Mouse (Mus musculus): ENCODE results near the gene Macrod2. TPM values are rescaled to one million over a fixed set of nuclear protein-coding genes. Genes with fewer than 3 reads are reported as not detected.
A peak's percentile ranks its signal among the peaks of the same experiment; 100 is the strongest.

Macrod2 gene
- total RNA-seq, 2 experiments from 2014 or later, result 51.0 to 52.7 TPM

DNA sequence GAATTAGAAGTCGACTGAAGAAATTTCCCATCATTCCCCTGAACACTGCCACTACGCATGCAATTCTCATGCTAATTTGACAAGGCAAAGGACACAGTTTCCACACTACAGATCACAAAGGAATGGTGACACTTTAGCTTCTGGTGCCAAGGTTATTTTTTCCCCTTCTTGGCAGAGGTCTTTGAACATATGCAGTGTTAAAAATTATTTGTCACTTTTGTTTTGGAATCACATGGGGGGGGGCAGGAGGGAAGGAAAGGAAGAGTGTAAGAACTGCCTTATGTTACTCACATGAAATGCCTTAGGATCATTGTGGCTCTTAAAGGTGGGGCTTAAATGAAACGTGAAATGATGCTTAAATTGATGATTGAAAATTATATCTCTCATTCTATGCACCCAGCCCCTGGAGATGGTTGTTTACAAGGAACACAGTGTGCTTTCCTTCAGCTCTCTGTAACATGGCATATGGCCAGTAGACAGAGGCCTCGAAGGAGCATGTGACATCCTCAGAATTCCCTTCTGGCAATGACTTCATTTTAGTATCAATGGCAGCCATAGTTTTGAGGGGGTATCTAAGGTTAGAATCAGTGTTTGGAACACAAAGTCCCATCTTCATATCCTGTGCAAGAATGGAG lies 1422.6 kb downstream of the Macrod2 start:
- no peak for DNase-seq (ENCODE audit: low spot score in 2 of 2)

DNA sequence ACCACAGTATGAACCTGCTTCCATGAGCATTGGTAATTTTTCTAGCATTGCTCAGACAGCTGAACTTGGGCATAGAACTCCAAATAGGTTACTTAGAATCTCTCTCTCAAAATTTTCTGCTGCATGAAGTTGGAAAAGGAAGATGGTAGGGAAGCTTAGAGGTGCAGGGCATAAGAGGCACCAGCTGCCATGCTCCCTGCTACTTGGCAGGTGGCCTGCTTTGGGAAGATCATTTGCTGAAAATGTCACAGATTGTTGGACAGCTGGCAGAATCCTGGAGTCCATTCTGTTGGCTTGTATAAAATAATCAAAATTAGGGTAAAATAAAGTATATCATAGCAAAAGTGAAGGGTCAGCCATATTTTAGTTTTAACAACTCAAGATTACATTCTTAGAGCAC lies 1425.7 kb downstream of the Macrod2 start:
- DNase-seq (ENCODE audit: low spot score in 2 of 2), result no peak

GRCm38 (mm10) chr2:141825606-141826495 lies 1430.7 kb downstream of the Macrod2 start:
- no peak for DNase-seq (ENCODE audit: low spot score in 2 of 2)

DNA sequence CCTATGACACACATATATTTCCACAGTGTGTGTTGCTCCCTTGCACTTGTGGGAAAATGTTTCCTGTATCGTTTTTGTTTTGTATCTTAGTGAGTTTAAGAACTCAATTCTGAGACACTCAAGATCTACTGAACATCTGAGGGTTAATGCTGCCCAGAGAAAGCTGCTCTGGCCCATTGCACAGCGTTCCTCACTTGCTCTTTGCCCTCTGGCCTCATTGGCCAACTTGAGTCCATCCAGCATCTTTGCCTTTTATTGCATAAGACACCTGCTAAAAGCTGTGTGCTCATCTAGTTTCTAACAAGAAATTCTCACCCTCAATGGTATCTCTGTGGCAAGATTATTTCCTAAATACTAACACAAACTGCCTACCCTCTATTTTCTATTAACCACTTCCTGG lies 1435.4 kb downstream of the Macrod2 start:
- no peak for DNase-seq (ENCODE audit: low spot score in 2 of 2)

DNA sequence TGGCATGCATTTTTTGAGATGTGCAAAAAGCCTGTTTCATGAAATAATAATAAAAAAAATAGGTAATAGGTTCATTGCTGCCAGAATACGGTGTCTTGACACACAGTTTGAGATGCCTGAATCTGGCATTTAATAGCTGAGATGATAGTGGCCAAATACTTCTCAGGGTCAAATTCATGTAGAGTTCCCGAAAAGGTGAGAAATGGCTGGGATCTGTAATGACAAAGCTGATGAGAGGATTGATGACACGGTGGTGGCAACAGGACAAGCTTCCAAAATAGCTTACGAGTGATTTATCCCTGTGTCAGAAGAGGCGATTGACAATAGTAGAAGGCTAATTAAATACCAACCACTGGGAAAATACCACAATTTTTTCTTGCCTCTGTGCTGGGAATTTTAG lies 1436.4 kb downstream of the Macrod2 start:
- DNase-seq (ENCODE audit: low spot score in 2 of 2), result no peak

DNA sequence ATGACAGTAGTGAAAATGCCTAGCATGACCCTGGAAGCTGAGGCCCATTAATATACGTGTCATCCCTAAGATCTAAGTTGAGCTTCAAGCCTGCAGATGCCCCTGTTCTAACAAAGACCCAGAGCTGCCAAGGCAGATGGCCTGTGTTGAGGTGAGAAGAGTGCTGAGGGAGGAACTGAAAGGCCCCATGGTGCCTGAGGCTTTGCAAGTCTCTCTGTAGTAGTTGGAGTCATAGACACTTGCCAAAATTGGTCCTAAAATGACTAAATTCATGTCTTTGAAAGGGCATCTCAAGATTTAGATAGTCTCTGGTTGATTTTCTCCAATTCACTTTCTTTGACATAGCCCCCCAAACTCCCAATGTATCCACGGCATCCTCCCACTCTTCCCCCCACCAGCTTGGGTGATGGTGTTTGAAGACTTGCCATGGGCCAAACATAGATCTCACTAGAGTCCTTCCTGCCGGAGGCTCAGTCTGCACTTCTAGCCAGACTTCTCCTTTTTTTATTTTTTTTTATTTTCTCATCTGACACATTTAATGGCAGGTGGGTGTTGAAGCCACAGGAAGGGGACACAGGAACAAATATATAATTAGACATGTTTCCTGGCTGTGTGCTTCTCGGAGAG lies 1439.2 kb downstream of the Macrod2 start:
- no peak for DNase-seq (ENCODE audit: low spot score in 2 of 2)

GRCm38 (mm10) chr2:141844408-141845175 lies 1449.5 kb downstream of the Macrod2 start:
- peak; percentile 25 to 49 for DNase-seq (ENCODE audit: low spot score in 2 of 2)

DNA sequence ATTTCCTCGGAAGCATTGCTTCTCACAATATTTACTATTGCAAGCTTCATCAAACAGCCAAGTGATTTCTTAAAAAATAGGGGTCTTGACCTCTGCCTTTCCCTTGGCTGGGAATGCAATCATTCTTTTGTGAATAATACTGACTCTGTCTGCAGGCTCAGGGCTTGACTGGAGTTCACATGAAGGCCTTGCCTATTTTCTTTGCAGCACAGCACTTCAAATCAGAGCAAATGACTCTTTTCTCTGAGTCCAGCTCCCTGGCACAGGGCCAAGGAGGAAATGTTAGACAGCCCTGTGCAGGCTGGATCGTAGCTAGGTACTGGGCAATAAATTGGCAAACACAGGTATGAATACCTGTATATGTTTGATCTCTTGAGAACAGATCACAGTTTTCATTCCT lies 1464.1 kb downstream of the Macrod2 start:
- DNase-seq (ENCODE audit: low spot score in 2 of 2), result no peak

- DNase-seq (ENCODE audit: low spot score in 2 of 2), result no peak
Measured at GRCm38 (mm10) chr2:141861679-141862268, 1466.7 kb downstream of the Macrod2 start.

DNA sequence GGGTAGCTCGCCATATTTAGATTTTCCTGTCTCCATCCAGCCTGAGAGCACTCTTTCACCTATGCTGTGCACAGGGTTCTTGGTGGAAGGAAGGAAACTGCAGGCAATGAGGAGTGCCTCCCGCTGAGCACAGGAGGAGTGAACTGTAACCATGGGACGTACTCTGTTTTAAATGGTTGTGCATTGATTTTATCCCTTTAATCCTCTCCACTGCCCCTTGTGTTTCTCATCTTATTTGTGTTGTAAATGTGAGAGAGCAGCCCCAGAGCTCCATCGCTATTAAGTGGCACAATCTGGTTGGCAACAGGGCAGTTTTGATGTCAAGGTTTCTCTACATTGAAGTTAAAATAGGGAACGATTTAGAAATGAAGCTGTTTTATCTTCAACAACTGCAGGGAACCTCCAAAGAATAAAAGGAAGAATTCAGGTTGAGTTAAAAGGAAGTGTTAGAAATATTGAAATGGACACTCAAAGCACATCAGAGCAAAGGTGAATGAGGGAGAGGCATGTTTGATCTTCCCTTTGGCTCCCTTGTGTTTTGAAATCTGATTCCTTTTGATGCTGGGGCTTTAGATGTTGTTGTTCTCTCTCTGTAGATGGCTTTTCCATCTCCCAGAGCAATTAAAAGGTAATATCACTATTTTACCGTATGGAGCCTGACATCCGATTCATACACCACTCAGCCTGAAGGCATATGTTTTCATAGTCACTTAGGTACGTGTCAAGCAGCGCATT lies 1467.6 kb downstream of the Macrod2 start:
- no peak for DNase-seq (ENCODE audit: low spot score in 2 of 2)

DNA sequence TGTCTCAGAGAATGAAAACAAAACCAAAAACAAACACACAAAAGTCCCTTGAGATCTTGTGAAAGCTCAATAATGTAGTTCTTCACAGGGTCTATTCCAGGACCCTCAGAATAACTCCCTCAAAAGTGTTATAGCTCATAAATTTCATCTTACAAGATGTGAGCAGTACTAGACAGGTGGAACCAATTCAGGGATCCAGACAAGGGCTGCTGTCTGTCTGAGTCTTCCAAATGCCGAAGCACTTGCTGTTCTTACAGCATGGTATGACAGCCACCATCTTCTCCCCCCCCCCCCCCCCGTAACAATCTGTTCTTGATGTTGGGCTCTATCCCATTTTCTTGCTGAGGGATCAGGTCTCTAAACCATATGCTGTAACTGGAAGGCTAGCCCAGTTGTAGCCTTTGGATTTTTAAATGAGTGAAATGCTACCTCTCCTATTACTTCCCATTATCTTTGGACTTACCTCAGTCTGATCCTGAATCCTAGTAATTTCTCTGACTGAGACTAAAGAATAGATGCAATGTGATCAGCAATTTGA lies 1468.6 kb downstream of the Macrod2 start:
- DNase-seq (ENCODE audit: low spot score in 2 of 2), result no peak

DNA sequence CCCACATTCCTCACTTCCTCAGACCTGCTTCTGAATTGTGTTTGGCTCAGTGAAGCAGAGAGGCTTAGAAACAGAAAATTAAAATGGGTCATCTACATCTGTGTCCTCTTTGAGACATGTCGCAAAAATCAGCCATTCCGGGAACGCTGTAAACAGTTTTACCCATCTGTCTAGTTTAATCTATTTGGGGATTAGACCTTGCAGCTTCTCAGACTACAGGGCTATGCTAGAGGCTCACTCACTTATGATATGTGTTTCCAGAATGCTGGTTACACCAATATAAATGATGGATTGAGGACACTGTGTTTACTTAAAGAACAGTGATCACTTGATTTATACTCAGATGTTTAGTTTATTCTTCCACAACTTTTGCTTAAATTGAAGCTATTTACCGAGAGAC lies 1475.8 kb downstream of the Macrod2 start:
- DNase-seq (ENCODE audit: low spot score in 2 of 2), result peak in 1 of 2 experiments; percentile 6

- peak; percentile 26 to 43 for DNase-seq (ENCODE audit: low spot score in 2 of 2)
Measured at GRCm38 (mm10) chr2:141876155-141876851, 1481.2 kb downstream of the Macrod2 start.

GRCm38 (mm10) chr2:141876958-141877357 lies 1481.8 kb downstream of the Macrod2 start:
- DNase-seq (ENCODE audit: low spot score in 2 of 2), result peak in 1 of 2 experiments; percentile 13

DNA sequence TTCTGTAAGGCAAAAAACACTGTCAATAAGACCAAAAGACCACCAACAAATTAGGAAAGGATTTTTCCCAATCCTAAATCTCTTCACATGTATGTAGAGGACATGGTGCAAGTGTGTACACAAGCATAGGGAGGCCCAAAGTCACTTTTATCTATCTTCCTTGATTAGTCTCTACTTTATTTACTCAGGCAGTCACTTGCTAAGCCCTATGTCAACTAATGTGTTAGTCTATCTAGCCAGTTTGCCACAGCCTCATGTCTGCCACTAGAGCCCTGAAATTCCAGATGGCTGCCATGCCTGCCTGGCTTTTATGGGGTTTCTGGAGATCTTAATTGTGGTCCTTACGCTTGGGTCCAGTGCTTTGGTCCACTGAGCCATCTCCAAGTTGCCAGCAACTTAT lies 1483.4 kb downstream of the Macrod2 start:
- DNase-seq (ENCODE audit: low spot score in 2 of 2), result no peak

- DNase-seq (ENCODE audit: low spot score in 2 of 2), result no peak
Measured at GRCm38 (mm10) chr2:141879711-141880110, 1484.6 kb downstream of the Macrod2 start.

DNA sequence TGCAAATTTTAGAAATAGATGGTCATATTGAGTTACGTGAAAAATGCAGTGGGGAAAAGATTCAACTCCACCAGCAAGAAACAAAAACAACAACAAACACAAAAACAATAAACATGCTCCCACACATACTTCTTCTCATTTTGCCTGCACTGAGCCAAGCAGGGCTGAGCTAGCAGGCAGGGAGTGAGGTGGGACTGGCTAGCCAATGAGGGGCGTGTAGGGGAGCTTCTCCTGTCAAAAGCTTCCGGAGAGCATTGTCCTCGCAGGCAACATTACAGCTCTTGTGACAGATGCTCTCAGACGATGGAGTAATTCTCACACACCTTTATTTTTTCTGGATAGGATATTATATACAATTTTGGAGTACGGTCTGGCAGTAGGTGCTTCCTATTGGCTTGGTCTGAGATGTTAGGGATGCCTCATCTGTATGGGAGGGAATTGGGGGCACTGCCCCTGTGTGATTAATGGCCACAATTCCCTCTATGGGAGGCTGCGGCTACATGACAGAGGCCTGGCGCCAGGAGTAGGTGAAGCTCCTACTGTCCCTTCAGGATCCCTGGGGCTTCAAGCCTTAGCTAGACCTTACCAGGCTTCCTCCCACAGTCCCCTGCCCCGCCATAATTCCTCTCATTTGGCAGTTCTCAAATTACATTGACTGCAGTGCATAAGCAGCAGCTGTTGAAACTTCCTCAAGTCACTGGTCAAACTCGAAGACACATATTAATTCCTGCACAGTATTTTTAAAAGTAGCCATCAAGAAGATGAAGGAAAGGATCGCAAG lies 1491.8 kb downstream of the Macrod2 start:
- no peak for DNase-seq (ENCODE audit: low spot score in 2 of 2)

- DNase-seq (ENCODE audit: low spot score in 2 of 2), result no peak
Measured at GRCm38 (mm10) chr2:141889497-141889896, 1494.4 kb downstream of the Macrod2 start.
